Mouse (Mus musculus) hindbrain, embryonic 13.5 days (tissue): ENCODE measurements at regions not wholly inside any gene's neighbourhood (a gene's known extent, or its start where the extent isn't known, plus 50 kb on each side); places are given as distances from the start of the nearest gene placed in this dataset.

Experiments used
- ATAC-seq: fragments of 200-750 bp; cut with Nextera tagmentation; 2 replicates; pipeline ENCODE4 v1.8.0; 2017; ENCODE audit warnings: moderate TSS enrichment; ENCODE audit not compliant: low FRiP score
- H3K27ac ChIP-seq: fragments of 300-500 bp; sonication (generic); 2 replicates; pipeline ENCODE4 v1.5.1; 2015; ENCODE audit warnings: inconsistent platforms, mild to moderate bottlenecking, moderate library complexity
- H3K27me3 ChIP-seq: fragments of 300-500 bp; sonication (generic); 2 replicates; pipeline ENCODE4 v1.6.1; 2015; ENCODE audit warnings: mild to moderate bottlenecking, inconsistent platforms
- H3K36me3 ChIP-seq: fragments of 300-500 bp; sonication (generic); 2 replicates; pipeline ENCODE4 v1.6.1; 2015; ENCODE audit warnings: mild to moderate bottlenecking, inconsistent platforms
- H3K4me1 ChIP-seq: fragments of 300-500 bp; sonication (generic); replicated peaks from 2 replicates; pipeline ENCODE4 v1.6.1; 2015; ENCODE audit warnings: inconsistent platforms
- H3K4me2 ChIP-seq: fragments of 300-500 bp; sonication (generic); 2 replicates; pipeline ENCODE4 v1.6.1; 2015; ENCODE audit warnings: inconsistent platforms, mild to moderate bottlenecking, moderate library complexity
- H3K4me3 ChIP-seq: fragments of 300-500 bp; sonication (generic); 2 replicates; pipeline ENCODE4 v1.5.1; 2015; ENCODE audit warnings: mild to moderate bottlenecking, inconsistent platforms
- H3K9ac ChIP-seq: fragments of 300-500 bp; sonication (generic); 2 replicates; pipeline ENCODE4 v1.6.1; 2015; ENCODE audit warnings: mild to moderate bottlenecking, inconsistent platforms
- H3K9me3 ChIP-seq: fragments of 300-500 bp; sonication (generic); 2 replicates; pipeline ENCODE4 v1.6.1; 2016; ENCODE audit warnings: inconsistent platforms
- WGBS: fragments of 180-500 bp; shearing (Covaris S2); methylation state at CpG from one replicate; pipeline ENCODE4 v1.1.7; 2015; 5-methylcytosine and 5-hydroxymethylcytosine counted together

DNA sequence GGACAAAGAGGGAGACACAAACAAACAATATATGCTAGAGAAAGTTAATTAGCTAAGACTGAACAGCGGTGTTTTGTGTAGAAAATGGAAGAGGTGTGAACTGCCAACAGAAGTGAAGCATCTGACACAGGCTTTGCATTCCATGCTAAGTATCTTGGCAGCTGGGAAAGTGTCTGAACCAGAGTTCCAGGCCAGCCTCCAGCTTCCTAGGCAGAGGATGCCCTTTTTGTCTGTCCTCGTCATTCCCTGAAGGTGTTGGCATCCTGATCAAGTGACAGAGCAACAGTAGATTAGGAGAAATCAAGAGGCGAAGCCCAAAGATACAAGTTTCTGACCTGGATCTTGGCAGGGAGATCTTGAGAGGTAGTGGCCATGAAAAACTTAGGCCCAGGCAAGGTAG, 452.4 kb downstream of the Epha4 start:
- H3K4me2 ChIP-seq: no peak overlapping the region
- H3K9me3 ChIP-seq: no peaks in the 10 kb centered on the region
- 85% methylated on average over 3 of the region's 3 CpGs for WGBS
- H3K9ac ChIP-seq: no peak overlapping the region
- no peaks in the 10 kb centered on the region for H3K36me3 ChIP-seq
- H3K4me3 ChIP-seq: no peak overlapping the region
- no peak for ATAC-seq
- no peak overlapping the region for H3K27ac ChIP-seq
- 0 out of 2 replicates have a peak, but pooled peaks cover 3% of the 10 kb centered on the region for H3K27me3 ChIP-seq
- no peaks in the 10 kb centered on the region for H3K4me1 ChIP-seq

GRCm38 (mm10) chr1:77073071-77073470, 441.8 kb downstream of the Epha4 start:
- ATAC-seq: peak; percentile 49
- WGBS: 34% methylated on average over 1 of the region's 1 CpGs
- Histone ChIP-seq H3K4me3 (no peak overlapping the region), H3K27me3 (0 out of 2 replicates have a peak, but pooled peaks cover 8% of the 10 kb centered on the region), H3K4me2 (no peak overlapping the region), H3K9ac (no peak overlapping the region), H3K9me3 (no peaks in the 10 kb centered on the region), H3K27ac (no peak overlapping the region), H3K4me1 (peaks cover 8% of the 10 kb centered on the region), H3K36me3 (no peaks in the 10 kb centered on the region)

- peaks cover 8% of the 10 kb centered on the region for H3K4me1 ChIP-seq
- no peak for ATAC-seq
- no peaks in the 10 kb centered on the region for H3K9me3 ChIP-seq
- H3K9ac ChIP-seq: no peak overlapping the region
- no peak overlapping the region for H3K27ac ChIP-seq
- H3K27me3 ChIP-seq: 0 out of 2 replicates have a peak, but pooled peaks cover 8% of the 10 kb centered on the region
- H3K36me3 ChIP-seq: no peaks in the 10 kb centered on the region
- 81% methylated on average over 13 of the region's 13 CpGs for WGBS
- H3K4me3 ChIP-seq: no peak overlapping the region
- H3K4me2 ChIP-seq: no peak overlapping the region
Observed at GRCm38 (mm10) chr1:77074926-77075885, 439.7 kb downstream of the Epha4 start.

GRCm38 (mm10) chr1:77080767-77081166, 434.1 kb downstream of the Epha4 start:
- H3K9me3 ChIP-seq: no peaks in the 10 kb centered on the region
- ATAC-seq: no peak
- H3K4me2 ChIP-seq: no peak overlapping the region
- H3K27me3 ChIP-seq: no peaks in the 10 kb centered on the region
- no peaks in the 10 kb centered on the region for H3K36me3 ChIP-seq
- WGBS: 33% methylated on average over 5 of the region's 5 CpGs
- peaks cover 30% of the 10 kb centered on the region for H3K4me1 ChIP-seq
- no peak overlapping the region for H3K4me3 ChIP-seq
- peak overlapping the region; percentile 15; the same call in 1 of the 2 replicates for H3K9ac ChIP-seq
- H3K27ac ChIP-seq: no peak overlapping the region

GRCm38 (mm10) chr1:77081660-77082059, 433.2 kb downstream of the Epha4 start:
- Histone ChIP-seq H3K9me3 (no peaks in the 10 kb centered on the region), H3K27ac (no peak overlapping the region), H3K27me3 (no peaks in the 10 kb centered on the region), H3K36me3 (no peaks in the 10 kb centered on the region), H3K4me1 (peaks cover 30% of the 10 kb centered on the region), H3K4me2 (no peak overlapping the region), H3K9ac (no peak overlapping the region), H3K4me3 (no peak overlapping the region)
- 42% methylated on average over 7 of the region's 7 CpGs for WGBS
- ATAC-seq: 0 out of 2 replicates have a peak, but pooled peaks have one; percentile 21

- Histone ChIP-seq H3K36me3 (no peaks in the 10 kb centered on the region), H3K4me2 (no peak overlapping the region), H3K9ac (no peak overlapping the region), H3K4me1 (peaks cover 30% of the 10 kb centered on the region), H3K4me3 (no peak overlapping the region), H3K27ac (no peak overlapping the region), H3K27me3 (no peaks in the 10 kb centered on the region), H3K9me3 (no peaks in the 10 kb centered on the region)
- no peak for ATAC-seq
- 94% methylated on average over 3 of the region's 3 CpGs for WGBS
Observed at GRCm38 (mm10) chr1:77082410-77082809, 432.5 kb downstream of the Epha4 start.

DNA sequence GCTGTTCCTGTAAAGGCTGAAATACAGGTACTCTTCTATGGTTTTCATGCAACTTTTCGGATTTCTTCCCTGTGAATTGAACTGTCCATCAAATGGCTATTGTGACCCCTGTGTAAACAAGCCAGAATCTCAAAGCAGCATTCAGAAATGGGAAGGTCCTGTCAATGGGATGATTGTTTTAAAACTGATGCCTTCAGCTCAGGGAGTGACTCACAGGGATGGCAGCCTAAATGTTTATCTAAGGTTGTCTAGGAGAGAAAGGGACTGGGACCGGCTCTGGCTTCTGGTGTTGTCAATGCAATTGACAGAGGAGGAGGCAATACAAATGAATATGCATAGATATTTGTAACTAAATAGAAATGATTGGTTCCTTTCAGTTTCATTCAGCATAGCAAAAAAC, 421.3 kb downstream of the Epha4 start:
- 12% methylated on average over 2 of the region's 2 CpGs for WGBS

DNA sequence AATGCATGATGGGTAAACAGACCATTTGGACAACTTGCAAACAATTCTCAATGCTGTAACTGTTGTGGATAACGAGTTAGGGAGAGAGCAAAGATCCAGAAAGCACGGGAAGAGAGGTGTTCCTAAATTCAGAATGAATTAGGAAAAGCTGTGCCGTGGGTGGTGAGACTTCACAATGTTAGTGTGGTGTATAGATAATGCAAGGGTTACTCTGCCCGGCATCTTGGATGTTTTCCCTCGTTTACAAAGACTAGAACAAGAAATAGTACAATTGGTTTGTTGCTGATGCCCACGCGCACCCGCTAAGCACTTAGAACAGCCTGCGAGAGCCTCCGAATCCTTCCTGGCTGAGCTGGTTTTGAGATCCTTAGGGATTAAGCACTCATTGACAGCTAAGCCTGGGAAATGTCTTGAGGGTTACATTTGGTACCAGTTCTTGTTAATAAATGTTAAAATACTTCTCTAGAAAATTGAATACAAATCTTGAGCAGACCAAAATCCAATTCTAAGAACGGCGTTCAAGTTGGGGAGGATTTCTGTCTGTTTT, 413.1 kb downstream of the Epha4 start:
- H3K4me2 ChIP-seq: no peak overlapping the region
- ATAC-seq: no peak
- H3K36me3 ChIP-seq: no peaks in the 10 kb centered on the region
- H3K4me3 ChIP-seq: no peak overlapping the region
- peaks cover 5% of the 10 kb centered on the region for H3K4me1 ChIP-seq
- H3K27me3 ChIP-seq: 0 out of 2 replicates have a peak, but pooled peaks cover 4% of the 10 kb centered on the region
- 58% methylated on average over 12 of the region's 12 CpGs for WGBS
- no peak overlapping the region for H3K27ac ChIP-seq
- no peak overlapping the region for H3K9ac ChIP-seq
- no peaks in the 10 kb centered on the region for H3K9me3 ChIP-seq

More for the DNA sequence above, 421.3 kb downstream of the Epha4 start:
- H3K4me1 ChIP-seq: no peaks in the 10 kb centered on the region
- H3K27me3 ChIP-seq: no peaks in the 10 kb centered on the region
- no peaks in the 10 kb centered on the region for H3K36me3 ChIP-seq
- no peak overlapping the region for H3K4me3 ChIP-seq
- no peaks in the 10 kb centered on the region for H3K9me3 ChIP-seq
- no peak for ATAC-seq
- H3K27ac ChIP-seq: no peak overlapping the region
- H3K4me2 ChIP-seq: no peak overlapping the region
- H3K9ac ChIP-seq: no peak overlapping the region

- no peak for ATAC-seq
- H3K4me3 ChIP-seq: no peak overlapping the region
- no peaks in the 10 kb centered on the region for H3K36me3 ChIP-seq
- no peak overlapping the region for H3K9ac ChIP-seq
- H3K27ac ChIP-seq: no peak overlapping the region
- peaks cover 5% of the 10 kb centered on the region for H3K4me1 ChIP-seq
- H3K9me3 ChIP-seq: no peaks in the 10 kb centered on the region
- H3K4me2 ChIP-seq: no peak overlapping the region
- H3K27me3 ChIP-seq: 0 out of 2 replicates have a peak, but pooled peaks cover 4% of the 10 kb centered on the region
- 50% methylated on average over 13 of the region's 13 CpGs for WGBS
Observed at GRCm38 (mm10) chr1:77102421-77103133, 412.3 kb downstream of the Epha4 start.

DNA sequence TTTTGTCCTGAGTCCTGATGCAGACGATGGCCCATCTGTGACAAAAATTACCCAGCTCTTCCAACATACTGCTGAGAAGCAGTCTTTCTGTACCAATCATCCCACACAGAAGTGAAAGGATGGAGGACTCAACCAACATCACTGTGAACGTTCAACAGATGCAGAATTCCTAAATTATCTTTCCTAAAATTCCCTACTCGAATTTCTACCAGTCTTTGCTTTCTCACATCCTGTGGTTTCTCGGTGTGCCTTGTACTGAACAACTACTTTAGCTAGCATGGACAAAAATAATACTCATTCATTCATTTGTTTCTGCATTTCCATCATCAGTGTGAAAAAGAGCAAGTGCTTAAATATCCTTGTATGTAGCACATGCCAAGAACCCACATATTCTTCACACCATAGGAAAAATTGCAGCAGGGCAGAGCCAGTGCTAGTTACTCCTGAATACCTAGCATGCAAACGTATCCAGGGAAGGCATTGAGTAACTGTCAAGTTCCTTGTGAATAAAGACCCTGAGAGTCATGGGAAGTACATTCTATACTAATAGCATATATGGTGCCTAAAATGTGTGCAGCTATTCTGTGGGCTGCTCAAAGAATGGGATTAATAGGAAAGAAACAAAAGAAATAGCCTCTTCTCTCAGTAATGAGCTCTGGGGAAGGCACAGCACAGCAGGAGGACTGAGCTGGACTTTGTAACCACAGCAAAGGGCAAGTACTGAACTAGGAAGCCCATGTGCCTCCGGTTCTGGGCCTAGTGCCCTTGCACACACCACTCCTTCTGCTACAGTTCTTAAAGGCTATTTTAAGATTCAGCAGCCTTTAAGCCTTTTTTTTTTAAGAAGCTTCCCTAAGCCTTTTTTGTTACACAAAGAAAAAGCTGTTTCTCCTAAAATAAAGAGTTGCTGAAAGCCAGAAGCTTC, 404.8 kb downstream of the Epha4 start:
- no peak overlapping the region for H3K9ac ChIP-seq
- H3K9me3 ChIP-seq: no peaks in the 10 kb centered on the region
- no peak overlapping the region for H3K4me2 ChIP-seq
- H3K27me3 ChIP-seq: no peaks in the 10 kb centered on the region
- ATAC-seq: no peak
- no peaks in the 10 kb centered on the region for H3K4me1 ChIP-seq
- no peak overlapping the region for H3K4me3 ChIP-seq
- no peak overlapping the region for H3K27ac ChIP-seq
- WGBS: 69% methylated on average over 6 of the region's 6 CpGs
- H3K36me3 ChIP-seq: no peaks in the 10 kb centered on the region

GRCm38 (mm10) chr1:77128411-77128810, 386.5 kb downstream of the Epha4 start:
- Histone ChIP-seq H3K9ac (no peak overlapping the region), H3K4me3 (no peak overlapping the region), H3K36me3 (no peaks in the 10 kb centered on the region), H3K4me2 (no peak overlapping the region), H3K4me1 (peaks cover 4% of the 10 kb centered on the region; the same call in 1 of the 2 replicates), H3K9me3 (no peaks in the 10 kb centered on the region), H3K27ac (no peak overlapping the region), H3K27me3 (no peaks in the 10 kb centered on the region)
- no peak for ATAC-seq
- WGBS: 61% methylated on average over 3 of the region's 3 CpGs
